Mouse (Mus musculus): ENCODE measurements at regions not wholly inside any gene's neighbourhood (a gene's known extent, or its start where the extent isn't known, plus 50 kb on each side); places are given as distances from the start of the nearest gene placed in this dataset.

DNA sequence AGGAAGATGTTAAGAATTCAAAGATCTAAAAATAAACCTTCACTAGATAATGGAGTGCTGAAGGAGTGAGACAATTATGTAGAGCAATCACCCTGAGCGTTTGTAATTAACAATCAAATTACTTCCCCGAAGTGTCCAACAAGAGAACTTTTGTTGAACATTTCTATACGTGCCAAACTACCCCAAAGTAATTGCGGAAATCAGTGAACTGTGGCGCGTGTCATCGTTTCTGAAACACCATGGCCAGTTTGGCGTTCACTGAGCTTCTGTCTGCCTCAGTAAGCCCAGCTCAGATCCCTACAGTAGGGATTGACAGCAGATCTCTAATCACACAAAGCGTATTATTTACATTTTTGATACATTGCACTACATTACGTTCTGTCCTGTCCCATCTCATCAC is 244.6 kb downstream of the Fign start:
- Histone ChIP-seq H3K9ac (ENCODE audit: low read depth, low read length) (no peak overlapping the region), H3K27ac (no peak overlapping the region), H3K4me1 (ENCODE audit: control insufficient read depth, insufficient read depth, low read length) (peaks cover 1% of the 10 kb centered on the region), H3K36me3 (ENCODE audit: control insufficient read depth, insufficient read depth, low read length) (no peaks in the 10 kb centered on the region), H3K4me3 (no peak overlapping the region), H3K79me2 (replicated peaks; ENCODE audit: control insufficient read depth, insufficient read depth, low read length) (no peaks in the 10 kb centered on the region), H3K27me3 (ENCODE audit: control insufficient read depth, insufficient read depth, low read length) (no peaks in the 10 kb centered on the region)
- TF ChIP-seq EP300 (IDR thresholded peaks at IDR 0.05; ENCODE audit: insufficient read depth, low read depth, low read length) (no peak), CTCF (IDR thresholded peaks at IDR 0.05) (no peak), POLR2A (IDR thresholded peaks at IDR 0.05; ENCODE audit: insufficient read depth, low read depth, low read length) (no peak)
- 73% methylated on average over 10 of the region's 10 CpGs for WGBS
- intact Hi-C loops (cut with DNase I) = no loop called here
- DNase-seq = no peak

DNA sequence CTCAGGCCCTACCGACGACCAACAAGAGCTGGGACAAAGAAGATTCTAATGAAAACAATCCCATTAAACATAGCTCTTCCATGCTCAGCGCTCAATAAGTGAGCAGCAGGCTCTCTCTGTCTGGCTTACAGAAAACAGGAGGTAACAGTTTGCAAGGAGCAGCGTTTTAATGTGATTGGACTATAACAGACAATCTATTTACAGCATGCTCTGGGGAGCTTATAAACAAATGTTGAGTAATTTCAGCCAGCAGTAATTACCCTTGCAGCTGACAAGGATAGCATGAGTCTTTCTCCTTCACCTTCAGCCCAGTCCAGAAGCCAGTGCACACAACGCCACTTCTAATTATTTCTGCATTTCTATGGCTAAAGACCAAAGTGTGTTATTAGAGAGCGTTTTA is 245.6 kb downstream of the Fign start:
- H3K4me3 ChIP-seq = no peak overlapping the region
- DNase-seq = no peak
- H3K9ac ChIP-seq (ENCODE audit: low read depth, low read length) = no peak overlapping the region
- TF ChIP-seq EP300 (IDR thresholded peaks at IDR 0.05; ENCODE audit: insufficient read depth, low read depth, low read length) (no peak), POLR2A (IDR thresholded peaks at IDR 0.05; ENCODE audit: insufficient read depth, low read depth, low read length) (no peak), CTCF (IDR thresholded peaks at IDR 0.05) (no peak)
- H3K4me1 ChIP-seq (ENCODE audit: control insufficient read depth, insufficient read depth, low read length) = peaks cover 1% of the 10 kb centered on the region
- H3K36me3 ChIP-seq (ENCODE audit: control insufficient read depth, insufficient read depth, low read length) = no peaks in the 10 kb centered on the region
- H3K27ac ChIP-seq = no peak overlapping the region
- WGBS = 71% methylated on average over 6 of the region's 6 CpGs
- intact Hi-C loops (cut with DNase I) = no loop called here
- no peaks in the 10 kb centered on the region for H3K79me2 ChIP-seq (replicated peaks; ENCODE audit: control insufficient read depth, insufficient read depth, low read length)
- no peaks in the 10 kb centered on the region for H3K27me3 ChIP-seq (ENCODE audit: control insufficient read depth, insufficient read depth, low read length)

- Histone ChIP-seq H3K79me2 (replicated peaks; ENCODE audit: control insufficient read depth, insufficient read depth, low read length) (no peaks in the 10 kb centered on the region), H3K9ac (ENCODE audit: low read depth, low read length) (no peak overlapping the region), H3K36me3 (ENCODE audit: control insufficient read depth, insufficient read depth, low read length) (no peaks in the 10 kb centered on the region), H3K4me1 (ENCODE audit: control insufficient read depth, insufficient read depth, low read length) (peaks cover 1% of the 10 kb centered on the region), H3K27me3 (ENCODE audit: control insufficient read depth, insufficient read depth, low read length) (no peaks in the 10 kb centered on the region), H3K4me3 (no peak overlapping the region), H3K27ac (no peak overlapping the region)
- 85% methylated on average over 5 of the region's 5 CpGs for WGBS
- no peak for TF ChIP-seq EP300 (IDR thresholded peaks at IDR 0.05; ENCODE audit: insufficient read depth, low read depth, low read length)
- no peak for TF ChIP-seq CTCF (IDR thresholded peaks at IDR 0.05)
- TF ChIP-seq POLR2A (IDR thresholded peaks at IDR 0.05; ENCODE audit: insufficient read depth, low read depth, low read length) = no peak
- intact Hi-C loops (cut with DNase I) = no loop called here
- DNase-seq = no peak
These were observed 247.8 kb downstream of the Fign start for GRCm38 (mm10) chr2:63850033-63850432.

GRCm38 (mm10) chr2:63849486-63849885 is 248.4 kb downstream of the Fign start:
- Histone ChIP-seq H3K9ac (ENCODE audit: low read depth, low read length) (no peak overlapping the region), H3K4me3 (no peak overlapping the region), H3K27me3 (ENCODE audit: control insufficient read depth, insufficient read depth, low read length) (no peaks in the 10 kb centered on the region), H3K36me3 (ENCODE audit: control insufficient read depth, insufficient read depth, low read length) (no peaks in the 10 kb centered on the region), H3K27ac (no peak overlapping the region), H3K4me1 (ENCODE audit: control insufficient read depth, insufficient read depth, low read length) (peaks cover 1% of the 10 kb centered on the region), H3K79me2 (replicated peaks; ENCODE audit: control insufficient read depth, insufficient read depth, low read length) (no peaks in the 10 kb centered on the region)
- WGBS = 83% methylated on average over 6 of the region's 6 CpGs
- intact Hi-C loops (cut with DNase I) = no loop called here
- no peak for DNase-seq
- TF ChIP-seq EP300 (IDR thresholded peaks at IDR 0.05; ENCODE audit: insufficient read depth, low read depth, low read length) (no peak), POLR2A (IDR thresholded peaks at IDR 0.05; ENCODE audit: insufficient read depth, low read depth, low read length) (no peak), CTCF (IDR thresholded peaks at IDR 0.05) (no peak)

DNA sequence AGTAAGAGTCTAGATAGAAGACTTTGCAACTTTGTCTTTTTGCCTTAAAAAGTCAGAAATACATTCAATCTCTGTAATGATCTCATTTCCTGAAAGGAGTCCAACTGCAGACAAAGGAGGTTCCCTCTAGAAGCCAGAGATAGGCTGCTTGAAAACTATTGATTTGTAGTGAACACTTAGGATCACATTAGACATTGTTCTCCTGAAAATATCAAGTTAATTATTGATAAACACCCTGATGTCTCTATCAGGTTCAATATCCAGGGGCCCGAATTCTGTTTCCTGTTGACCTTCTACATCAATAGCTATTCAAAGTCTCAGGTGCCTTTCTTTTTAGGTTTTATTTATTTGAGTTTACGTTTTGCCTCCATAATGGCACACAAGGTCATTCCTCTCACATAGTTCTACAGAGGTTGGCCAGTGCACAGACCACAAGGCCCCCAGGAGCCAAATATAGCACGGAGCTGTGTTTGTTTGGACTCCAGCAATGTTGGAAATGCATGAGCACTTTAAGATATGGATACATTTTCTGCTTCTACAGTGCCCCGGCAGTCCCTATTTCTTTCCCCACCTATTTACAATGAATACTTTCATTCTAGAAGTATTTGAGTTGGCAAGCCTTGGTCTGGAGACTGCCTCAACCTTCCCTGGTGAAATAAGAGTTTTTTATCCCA is 265.7 kb downstream of the Fign start:
- Histone ChIP-seq H3K27me3 (ENCODE audit: control insufficient read depth, insufficient read depth, low read length) (no peaks in the 10 kb centered on the region), H3K36me3 (ENCODE audit: control insufficient read depth, insufficient read depth, low read length) (peaks cover 4% of the 10 kb centered on the region; the same call in 1 of the 2 replicates), H3K4me3 (no peak overlapping the region), H3K27ac (peak overlapping the region; percentile 67), H3K4me1 (ENCODE audit: control insufficient read depth, insufficient read depth, low read length) (peaks cover 1% of the 10 kb centered on the region; the same call in 1 of the 2 replicates), H3K79me2 (replicated peaks; ENCODE audit: control insufficient read depth, insufficient read depth, low read length) (no peaks in the 10 kb centered on the region), H3K9ac (ENCODE audit: low read depth, low read length) (no peak overlapping the region)
- intact Hi-C loops (cut with DNase I) = no loop called here
- WGBS = 37% methylated on average over 4 of the region's 4 CpGs
- peak in 1 of 2 experiments; percentile 26 for DNase-seq
- TF ChIP-seq CTCF (IDR thresholded peaks at IDR 0.05) = no peak
- TF ChIP-seq POLR2A (IDR thresholded peaks at IDR 0.05; ENCODE audit: insufficient read depth, low read depth, low read length) = no peak
- no peak for TF ChIP-seq EP300 (IDR thresholded peaks at IDR 0.05; ENCODE audit: insufficient read depth, low read depth, low read length)

DNA sequence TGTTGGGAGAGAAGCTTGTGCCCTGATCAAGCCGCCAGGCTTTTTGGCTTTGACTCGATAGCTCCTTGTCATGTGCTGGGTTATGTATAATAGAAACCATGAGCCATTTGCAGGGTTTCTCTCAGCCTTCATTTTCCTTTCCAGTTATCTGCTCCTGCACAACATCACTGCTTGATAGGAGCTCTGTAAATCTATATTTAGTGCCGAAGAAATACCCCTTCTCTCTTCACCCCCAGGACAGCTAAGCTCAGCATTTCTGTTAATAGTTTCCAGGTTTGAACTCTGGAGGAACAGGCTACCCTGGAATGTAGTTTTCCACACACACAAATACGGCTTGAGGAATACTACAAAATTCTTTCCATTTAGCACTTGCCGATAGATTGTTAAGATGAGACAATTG is 267.4 kb downstream of the Fign start:
- TF ChIP-seq CTCF (IDR thresholded peaks at IDR 0.05) = no peak
- TF ChIP-seq POLR2A (IDR thresholded peaks at IDR 0.05; ENCODE audit: insufficient read depth, low read depth, low read length) = no peak
- TF ChIP-seq EP300 (IDR thresholded peaks at IDR 0.05; ENCODE audit: insufficient read depth, low read depth, low read length) = no peak

More for the DNA sequence above, 267.4 kb downstream of the Fign start:
- H3K27ac ChIP-seq = no peak overlapping the region
- H3K4me1 ChIP-seq (ENCODE audit: control insufficient read depth, insufficient read depth, low read length) = peaks cover 1% of the 10 kb centered on the region; the same call in 1 of the 2 replicates
- intact Hi-C loops (cut with DNase I) = no loop called here
- DNase-seq = no peak
- no peaks in the 10 kb centered on the region for H3K27me3 ChIP-seq (ENCODE audit: control insufficient read depth, insufficient read depth, low read length)
- no peaks in the 10 kb centered on the region for H3K79me2 ChIP-seq (replicated peaks; ENCODE audit: control insufficient read depth, insufficient read depth, low read length)
- 32% methylated on average over 5 of the region's 5 CpGs for WGBS
- H3K36me3 ChIP-seq (ENCODE audit: control insufficient read depth, insufficient read depth, low read length) = peaks cover 4% of the 10 kb centered on the region; the same call in 1 of the 2 replicates
- no peak overlapping the region for H3K9ac ChIP-seq (ENCODE audit: low read depth, low read length)
- no peak overlapping the region for H3K4me3 ChIP-seq
